Mouse (Mus musculus) kidney, adult 11 months (tissue): ENCODE data around the gene Phxr2.

Source experiments
- DNase-seq: peaks from one replicate; pipeline ENCODE4 v3.0.0; 2022

Gene Phxr2

DNA sequence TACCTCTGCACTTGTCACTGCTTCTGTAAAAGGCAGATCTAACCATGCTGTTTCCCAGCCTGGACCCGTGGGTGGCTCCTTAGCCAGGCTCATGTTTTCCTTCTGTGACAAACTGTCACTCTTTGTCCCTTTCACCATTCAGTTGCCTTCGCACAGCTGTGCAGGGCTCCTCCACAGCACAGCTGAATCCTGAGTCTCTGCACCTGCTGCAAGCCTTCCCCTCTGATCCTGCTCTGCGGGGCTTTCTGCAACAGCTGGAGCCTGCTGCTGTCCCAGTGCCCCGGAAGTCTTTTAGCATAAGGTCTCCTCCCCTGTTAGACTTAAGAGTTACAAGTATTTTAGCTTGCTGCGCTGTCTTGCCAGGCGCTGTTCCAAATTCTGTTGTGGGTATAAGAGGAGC, 6.1 kb upstream of the Phxr2 start:
- DNase-seq = no peak

DNA sequence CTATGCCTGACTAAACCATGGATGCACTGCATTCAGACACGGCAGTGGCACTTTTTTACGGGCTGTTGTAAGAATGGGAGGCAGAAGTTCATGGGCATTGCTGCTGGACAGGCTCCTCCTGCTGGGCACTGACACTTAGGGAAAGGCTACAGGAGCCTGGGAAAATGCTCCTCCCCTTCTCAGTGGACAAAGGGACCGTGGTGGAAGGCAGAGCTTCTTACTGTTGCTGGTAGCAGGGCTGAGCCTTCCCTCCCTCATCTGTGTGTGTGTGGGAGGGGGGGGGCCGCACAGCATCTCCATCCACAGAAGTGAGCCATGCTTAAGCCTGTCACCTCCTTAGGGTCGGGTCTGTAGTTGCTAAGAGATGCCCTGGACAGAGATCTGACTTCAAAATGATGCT, 5.2 kb upstream of the Phxr2 start:
- no peak for DNase-seq

DNA sequence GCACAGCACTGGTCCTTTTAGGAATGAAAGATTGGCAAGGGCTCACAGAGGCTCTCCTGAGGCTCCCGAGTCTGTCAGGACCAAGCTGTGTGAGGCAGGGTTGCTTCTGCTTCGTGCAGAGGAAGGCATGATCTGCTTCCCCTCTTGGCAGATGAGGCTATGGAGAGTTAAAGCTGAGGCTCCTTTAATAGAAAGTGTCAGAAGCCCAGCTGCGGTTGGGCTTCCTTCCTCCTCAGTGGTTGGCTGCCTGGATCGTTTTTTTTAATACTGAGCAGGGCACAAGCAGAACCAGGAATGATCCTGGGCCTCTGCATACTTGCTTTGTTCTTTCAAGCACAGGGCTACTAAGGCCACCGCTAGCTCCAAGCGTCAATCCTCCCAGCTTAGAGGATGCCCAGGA, 4.5 kb upstream of the Phxr2 start:
- DNase-seq = no peak

DNA sequence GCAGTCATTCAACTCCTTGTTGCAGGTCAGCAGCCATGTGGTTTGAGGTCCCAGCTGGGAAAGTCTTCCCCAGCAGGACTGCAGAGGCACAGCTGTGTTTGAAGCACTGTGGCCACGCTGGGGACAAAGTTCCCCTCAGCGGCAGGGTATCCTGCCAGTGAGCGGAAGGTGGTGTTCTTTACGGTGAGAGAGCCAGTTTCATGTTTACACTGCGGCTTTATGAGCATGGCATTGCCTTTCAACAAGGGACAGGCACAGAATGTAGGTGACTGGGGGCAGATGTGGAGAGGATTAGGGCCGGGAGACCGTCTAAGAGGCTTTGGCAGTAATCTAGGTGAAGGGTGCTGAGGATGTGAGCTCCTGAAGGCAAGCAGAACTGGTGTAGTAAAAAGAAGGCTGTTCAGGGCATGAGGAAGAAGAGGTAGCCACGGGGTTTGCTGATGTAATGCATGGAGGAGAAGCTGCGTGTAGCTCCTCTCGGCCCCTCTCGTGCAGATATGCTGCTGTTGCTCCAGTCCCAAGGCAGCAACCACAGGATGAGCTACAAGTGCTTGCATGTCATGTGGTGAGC, 1.7 kb upstream of the Phxr2 start:
- no peak for DNase-seq

DNA sequence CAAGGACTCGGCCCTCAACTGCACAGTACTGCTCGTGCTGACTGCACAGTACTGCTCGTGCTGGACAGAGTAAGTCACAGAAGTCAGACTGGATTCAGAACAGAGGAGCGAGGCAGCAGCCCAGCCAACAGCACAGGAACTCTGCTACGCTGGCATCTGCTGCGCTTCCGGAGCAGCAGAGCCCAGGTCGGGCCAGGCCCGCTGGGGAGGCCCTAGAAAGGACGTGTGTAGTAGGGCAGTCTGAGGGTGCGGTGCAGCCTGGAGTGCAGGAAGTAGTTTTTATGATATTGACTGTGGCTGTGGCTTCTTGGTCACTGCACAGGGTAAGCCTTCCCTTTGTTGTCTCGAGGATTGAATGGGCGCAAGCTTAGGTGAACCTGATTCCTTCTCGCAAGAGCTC, 829 bp upstream of the Phxr2 start:
- no peak for DNase-seq

DNA sequence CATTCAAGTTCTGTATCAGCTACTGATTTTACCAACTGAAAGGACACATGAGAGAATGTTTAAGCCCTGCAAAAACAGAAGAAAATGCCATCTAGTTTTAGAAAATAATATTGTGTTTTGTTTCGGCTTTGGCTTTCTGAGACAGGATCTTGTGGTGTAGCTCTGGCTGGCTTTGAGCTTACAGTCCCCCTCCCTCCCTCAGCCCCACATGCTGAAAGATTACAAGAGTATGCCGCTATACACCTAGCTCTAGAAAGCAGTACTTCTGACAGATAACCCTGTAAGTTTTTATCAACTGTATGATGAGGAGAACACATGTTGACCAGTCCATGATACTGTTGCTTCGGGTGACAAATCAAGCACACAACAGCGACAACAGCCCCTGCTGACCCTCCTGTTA, 6.7 kb downstream of the Phxr2 start:
- DNase-seq = no peak

DNA sequence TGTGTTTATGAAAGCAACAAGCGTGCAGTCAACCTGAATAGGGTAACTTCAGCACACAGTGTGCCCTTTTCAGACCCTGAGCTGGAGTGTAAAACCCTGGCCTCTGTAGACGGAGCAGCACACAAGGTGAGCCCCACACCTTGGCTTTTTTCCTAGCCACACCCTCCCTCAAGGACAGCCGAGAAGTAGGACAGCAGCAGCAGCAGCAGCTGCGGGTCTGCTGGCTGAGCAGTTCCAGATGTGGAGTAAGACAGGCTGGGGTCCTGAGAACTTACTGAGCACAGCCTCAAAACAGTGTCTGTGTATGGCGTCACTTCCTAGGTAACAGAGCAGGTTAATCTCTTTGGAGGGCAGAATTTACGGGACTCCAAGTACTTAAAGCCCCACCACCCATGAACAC, 7.4 kb downstream of the Phxr2 start:
- no peak for DNase-seq

DNA sequence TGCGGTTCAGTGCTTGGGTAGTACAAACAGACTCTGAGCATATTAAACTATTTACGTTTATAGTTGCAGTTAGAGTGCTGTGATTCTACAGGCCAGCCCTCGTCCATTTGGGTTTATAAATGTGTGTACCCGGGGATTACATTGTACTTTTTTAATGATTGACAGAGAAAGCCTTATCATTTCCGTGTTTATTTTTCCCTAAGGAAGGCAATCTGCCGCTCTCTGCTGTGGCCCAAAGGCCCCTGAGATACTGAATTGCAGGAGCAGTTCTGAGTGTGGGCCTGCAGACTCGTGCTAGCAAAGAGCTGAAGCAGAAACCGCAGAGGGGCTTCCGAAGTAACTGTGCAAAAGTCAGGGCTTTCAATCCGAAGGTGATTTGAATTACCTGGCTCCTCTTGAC, 8.2 kb downstream of the Phxr2 start:
- no peak for DNase-seq

DNA sequence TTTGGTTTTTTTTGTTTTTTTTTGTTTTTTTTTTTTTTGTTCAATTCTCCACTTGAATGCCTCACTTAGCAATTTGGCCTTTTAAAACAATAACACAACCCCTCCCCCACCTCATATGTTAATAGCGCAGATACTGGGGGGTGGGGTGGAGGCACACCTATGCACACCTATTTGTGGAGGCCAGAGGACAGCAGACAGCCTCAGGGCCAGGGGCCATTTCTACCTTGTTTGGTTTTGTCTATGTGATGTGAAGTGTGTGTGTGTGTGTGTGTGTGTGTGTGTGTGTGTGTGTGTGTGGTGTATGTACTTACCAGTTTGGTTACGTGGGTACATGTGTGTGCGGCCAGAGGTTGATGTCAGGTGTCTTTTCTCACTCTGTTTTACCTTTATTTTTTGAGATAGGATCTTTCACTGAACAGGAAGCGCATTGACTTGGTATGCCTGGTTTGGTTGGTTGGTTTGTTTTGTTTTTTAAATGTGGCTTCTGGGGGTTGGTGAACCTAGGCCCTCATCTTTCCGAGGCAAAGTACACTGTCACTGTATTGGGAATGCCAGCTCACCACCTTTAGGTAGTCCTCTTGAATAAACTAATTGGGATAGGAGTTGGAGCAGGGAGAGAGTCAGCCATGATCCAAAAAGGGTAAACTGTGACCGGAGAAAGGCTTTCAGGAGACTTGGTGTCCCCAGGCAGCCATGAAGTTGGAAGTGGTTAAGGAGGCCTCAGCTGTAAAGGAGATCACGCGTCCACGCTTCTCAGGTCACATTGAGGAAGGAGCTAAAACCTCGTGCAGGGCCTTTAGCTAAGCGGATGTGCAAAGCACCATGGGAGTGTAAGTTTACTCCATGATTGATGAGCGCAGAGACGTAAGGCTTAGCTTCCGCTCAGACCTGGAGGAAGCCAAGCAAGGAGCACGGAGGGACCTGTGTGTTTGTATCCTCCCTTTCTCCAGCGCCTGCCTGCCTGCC, 9.2 kb downstream of the Phxr2 start:
- DNase-seq = no peak

DNA sequence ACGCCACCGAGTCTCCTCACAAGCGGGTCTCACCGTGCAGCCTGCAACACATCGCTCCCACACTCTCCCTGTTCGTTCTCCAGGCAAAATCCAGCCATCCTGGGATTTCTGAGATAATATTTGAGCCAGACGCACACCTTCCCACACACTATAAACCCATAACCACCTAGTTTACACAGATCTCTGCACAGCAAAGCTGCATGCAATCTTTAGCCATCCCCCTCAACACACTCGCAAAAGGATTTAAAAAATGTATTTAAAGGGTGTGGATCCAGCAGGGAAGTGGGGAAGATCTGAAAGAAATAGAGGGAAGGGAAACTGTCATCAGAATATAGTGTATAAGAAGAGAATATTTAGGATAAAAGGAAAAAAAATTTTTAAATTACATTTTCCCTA, 9.9 kb downstream of the Phxr2 start:
- no peak for DNase-seq

DNA sequence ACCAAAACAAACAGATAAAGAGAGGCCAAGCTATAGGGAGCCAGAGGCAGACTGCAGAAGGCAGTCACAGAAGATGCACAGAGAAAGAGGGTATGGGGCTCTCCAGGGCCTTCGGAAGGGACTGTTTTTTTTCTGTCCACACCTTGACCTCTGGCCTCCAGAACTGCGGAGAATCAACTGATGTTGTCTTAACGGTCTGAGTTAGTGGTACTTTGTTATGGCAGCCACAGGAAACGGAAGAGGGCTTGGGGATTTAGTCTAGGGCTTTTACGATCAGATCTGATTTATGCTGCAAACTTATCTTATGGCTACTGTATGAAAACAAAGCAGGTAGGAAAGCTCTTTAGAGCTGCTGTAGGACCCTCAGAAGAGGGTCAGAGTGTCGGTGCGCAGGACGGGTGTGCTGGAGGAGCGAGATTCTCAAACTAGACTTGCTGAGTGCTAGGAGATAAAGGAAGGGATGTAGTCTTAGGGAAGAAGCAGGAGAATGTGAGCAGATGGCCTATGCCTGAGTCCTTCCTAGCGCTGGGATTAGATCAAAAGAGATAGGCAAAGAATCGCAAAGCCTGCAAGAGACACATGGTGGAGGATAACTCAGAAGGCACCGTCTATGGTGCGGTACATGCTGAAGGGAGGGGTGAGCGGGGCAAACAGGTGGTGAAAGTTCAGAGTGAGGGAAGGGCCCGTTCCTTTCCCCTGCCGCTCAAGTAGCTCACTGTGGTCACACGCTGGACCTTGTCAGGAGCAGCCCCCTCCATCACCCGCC, 10.5 kb downstream of the Phxr2 start:
- DNase-seq = no peak

DNA sequence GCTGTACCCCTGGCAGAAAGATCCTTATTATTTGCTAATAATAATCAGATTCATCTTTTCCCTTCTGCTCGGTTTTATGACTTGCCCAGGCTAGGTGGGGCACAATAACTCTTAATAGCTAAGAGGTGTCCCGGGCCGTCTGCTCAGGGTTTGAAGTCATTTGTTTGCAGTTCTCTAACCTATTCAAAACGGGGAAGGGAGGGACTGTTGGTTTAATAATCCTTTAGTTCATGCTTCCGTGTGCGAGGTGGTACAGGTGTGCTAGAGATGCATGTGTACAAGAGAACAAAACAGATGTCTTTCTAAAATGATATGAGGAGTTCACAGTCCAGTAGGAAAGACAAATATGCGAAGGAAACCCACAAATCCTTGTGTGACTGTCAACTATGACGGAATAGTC, 11.8 kb downstream of the Phxr2 start:
- no peak for DNase-seq

DNA sequence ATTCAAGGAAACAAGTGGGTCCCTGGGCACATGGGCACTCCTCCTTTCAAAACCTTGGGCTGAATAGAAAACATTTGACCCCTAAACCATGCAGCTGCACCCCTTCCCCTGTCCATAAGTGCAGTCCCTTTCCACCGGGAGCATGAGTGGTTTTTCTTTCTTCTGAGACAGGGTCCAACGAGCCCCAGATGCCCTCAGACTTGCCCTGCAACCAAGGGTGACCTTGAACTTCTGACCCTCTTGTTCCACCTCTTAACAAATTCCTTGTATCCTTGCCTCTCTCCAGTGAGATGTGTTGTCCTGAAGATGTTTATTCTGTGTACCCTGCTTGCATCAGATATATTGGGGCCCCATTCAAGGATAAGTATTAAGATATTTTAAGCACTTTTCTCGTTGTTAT, 12.6 kb downstream of the Phxr2 start:
- DNase-seq = no peak

DNA sequence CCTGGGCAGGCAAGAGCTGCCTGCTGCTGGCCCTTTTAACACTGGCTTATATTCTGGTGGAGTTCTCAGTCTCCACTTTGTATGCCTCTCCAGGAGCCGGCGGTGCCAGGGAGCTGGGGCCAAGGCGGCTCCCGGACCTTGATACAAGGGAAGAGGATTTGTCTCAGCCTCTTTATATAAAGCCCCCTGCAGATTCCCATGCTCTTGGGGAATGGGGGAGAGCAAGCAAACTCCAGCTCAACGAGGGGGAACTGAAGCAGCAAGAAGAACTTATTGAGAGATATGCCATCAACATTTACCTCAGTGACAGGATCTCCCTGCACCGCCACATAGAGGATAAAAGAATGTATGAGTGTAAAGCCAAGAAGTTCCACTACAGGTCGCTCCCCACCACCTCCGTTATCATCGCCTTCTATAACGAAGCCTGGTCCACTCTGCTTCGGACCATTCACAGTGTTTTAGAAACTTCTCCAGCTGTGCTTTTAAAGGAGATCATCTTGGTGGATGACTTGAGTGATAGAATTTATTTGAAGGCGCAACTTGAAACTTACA, 17.6 kb downstream of the Phxr2 start:
- no peak for DNase-seq

DNA sequence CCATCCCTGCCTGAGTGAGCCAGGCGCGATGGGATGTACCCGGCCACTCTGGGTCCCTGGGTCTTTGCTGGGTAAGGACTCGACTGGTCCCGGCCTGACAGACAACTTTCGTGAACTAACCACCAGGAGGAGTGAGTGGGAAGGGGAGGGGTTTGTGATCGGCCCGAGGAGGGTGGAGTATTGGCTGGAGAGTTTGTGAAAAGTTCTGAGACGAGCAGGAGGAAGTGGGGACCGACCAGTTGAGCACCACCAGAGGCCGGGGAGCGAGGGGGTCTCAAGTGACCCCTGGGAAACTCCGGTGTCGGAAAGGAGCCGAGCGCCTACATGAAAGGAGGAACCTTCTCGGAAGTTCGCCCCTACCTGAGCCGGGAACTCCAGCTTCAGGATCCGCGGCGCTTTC, 18.2 kb downstream of the Phxr2 start, which contains the start of gene Galnt4:
Galnt4 (plus strand) TSS at position 196 of the 400 bp plus-strand sequence.
- DNase-seq = peak; percentile 83

DNA sequence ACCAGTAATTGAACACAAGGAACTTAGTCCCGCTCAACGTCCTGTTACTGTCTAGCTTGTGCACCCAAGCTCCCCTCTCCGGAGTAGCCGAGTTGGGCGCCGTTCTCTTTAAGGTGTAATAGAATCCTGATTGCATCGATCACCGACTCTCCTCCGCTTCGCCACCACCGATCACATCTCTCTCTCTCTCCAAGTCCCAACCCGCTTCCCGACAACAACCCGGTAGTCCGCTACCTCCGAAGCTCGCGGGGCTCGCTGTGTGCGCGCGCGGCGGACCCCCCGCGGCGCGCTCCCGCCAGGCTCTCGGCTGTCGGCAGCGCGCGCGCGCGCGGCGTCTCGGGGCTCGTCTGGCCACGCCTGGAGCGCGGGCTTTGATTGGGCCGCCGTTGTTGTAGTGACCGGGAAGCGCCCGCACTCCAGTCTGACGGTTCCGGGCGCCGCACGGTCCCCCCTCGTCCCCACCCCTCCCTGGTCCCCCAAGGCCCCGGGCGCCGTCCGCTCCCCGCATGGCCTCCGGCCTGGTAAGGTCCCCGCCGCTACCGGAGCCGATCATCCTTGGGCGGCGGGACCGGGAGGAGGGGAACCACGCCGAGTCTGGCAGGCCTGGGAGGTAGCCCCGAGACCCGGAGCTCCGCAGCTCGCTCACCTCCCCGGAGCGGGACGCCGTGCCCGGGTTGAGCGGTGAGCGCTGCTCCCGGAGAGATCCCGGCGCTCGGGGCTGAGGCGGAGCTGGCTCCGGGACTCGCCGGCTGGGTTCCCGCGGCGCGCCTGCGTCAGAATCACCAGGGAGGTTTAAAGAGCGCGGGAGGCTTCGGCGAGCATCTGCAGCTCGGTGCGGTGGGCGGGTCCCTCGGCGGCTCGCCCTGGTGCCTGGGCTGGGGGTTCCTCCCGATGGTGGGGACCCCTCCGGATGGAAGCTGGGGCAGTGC, 19.2 kb downstream of the Phxr2 start, which contains the start of gene Poc1b:
Poc1b (plus strand) TSS at position 334 of the 929 bp plus-strand sequence.
- peak; percentile 80 for DNase-seq

DNA sequence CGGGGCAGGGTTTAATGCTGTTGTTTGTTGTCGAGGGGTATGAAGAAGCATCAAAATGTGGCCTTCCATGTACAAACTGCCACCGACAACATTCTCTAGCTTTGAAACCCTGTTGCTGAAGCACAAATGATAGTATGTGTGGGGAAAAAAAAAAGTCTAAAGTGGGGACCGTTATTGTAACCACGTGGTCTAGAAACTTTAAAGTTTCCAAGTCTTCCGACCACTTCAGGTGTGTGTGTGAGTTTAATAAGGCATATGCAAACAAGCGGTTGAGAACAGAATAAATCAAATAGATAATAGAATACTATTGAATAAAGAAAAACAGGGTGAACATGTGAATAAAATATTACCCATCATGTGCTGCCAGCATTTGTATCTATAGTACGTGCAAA, 19.8 kb downstream of the Phxr2 start:
- no peak for DNase-seq

DNA sequence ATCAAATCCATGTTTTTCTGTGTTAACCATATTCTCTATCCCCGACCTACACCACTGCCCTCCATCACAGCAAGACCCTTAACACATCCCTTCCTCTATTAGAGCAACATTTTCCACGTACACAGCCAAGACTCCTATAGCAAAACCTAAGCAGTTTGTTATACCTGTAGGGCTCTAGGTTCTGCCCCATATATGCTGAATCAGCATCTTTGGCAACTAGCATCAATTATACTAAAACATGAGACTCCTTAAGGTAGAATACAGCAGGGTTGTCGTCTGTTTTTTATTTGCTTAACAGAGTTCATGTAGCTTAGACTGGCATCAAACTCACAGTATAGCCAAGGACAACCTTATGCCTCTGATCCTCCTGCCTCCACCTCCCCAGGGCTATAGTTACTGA, 20.6 kb downstream of the Phxr2 start:
- DNase-seq = no peak

DNA sequence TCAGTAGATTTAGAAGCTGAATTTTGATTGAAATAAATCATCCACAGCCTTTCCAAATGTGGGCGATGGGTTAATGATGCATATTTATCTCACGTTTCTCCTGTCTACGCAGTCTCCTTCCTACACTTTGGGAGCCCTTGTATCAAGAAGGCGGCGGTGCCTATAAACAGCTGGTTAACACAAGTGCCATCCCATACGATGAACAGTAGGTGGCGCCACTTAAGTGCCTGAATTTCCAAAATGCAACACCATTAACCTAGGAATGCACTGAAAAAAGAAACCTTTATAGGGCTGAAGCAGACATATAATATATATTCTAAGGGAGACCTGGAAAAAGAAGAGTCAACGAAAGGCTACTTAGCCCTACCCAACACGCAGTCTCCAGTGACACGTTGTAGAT, 28.8 kb downstream of the Phxr2 start:
- no peak for DNase-seq

DNA sequence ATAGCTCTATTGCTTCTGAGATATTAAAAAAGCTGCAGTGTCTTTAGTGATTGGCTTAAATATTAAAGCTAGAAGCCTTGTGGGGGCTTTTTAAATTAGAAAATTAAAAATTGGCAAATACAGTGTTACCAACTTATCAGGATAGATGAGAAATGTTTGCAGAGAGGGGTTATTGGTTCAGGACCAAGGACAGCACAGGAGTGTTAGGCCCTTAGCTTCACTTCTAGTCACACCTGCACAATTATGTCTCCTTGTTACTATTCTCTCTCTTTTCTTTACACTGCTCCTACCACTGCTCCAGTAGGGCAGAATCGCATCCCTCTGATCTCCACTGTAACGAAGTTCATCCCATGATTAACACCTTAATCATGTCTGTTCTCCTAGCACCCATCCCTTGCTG, 31.0 kb downstream of the Phxr2 start:
- no peak for DNase-seq

DNA sequence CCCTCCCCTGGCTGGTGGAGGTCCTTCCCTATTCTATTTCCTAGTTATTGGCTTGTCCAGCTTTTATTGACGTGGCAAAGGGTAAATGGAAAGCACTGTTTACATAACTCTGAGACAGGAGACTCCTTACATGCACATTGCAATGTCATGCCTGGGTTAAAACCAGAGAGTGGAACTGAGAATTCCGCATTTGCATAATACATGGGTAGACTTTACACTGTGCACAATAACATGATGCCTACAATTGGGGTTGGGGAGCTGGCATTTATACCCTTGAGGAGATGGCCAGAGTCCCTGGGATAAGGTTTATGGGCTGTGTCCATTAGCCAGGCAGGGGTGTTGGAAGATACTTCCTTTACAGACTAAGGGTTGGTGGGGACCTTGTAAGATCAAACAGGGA, 32.8 kb downstream of the Phxr2 start:
- no peak for DNase-seq

DNA sequence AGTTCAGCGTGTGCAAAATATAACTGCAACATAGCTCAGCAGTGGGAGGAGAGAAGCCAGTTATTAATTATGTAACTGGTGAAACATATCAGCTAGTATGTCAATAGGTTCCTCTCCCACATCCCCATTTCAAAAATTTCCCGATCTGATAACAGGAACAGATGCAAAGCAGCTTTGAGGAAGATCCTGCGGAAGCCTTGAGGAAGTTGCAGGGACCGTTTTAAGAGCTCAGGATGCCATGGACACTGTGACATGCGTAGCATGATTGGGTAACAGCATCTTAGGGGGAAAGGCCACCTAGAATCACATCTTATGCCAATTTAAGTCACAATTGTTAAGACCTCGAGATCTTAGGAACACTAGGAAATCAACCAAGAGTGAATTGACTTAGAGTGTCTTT, 36.2 kb downstream of the Phxr2 start:
- DNase-seq = no peak
